Mouse (Mus musculus): ENCODE data around the gene Klrc2. TPM values are rescaled to one million over a fixed set of nuclear protein-coding genes. Genes with fewer than 3 reads are reported as not detected.

Gene Klrc2
- polyA plus RNA-seq, 1 experiment from 2014 or later: not detected

Small RNA genes within 50 kb of the gene (microRNA-seq; reads per million reads assigned to microRNA genes)
- gene Mir680-1: not detected

Other genes with a start within 250 kb of the Klrc2 start
- gene Clec1a, start 208.7 kb downstream of the Klrc2 start, polyA plus RNA-seq (2014; fragmentation: Nextera tagmentation; extraction: Ambion mirVana): 0.87 and 1.6 TPM in 2 replicates
- not detected in 2 replicates for gene Olr1, start 153.5 kb downstream of the Klrc2 start, polyA plus RNA-seq (2014; fragmentation: Nextera tagmentation; extraction: Ambion mirVana)
- 0.33 TPM in 1 of 2 replicates, not detected in the other for gene Tmem52b, start 148.1 kb downstream of the Klrc2 start, polyA plus RNA-seq (2014; fragmentation: Nextera tagmentation; extraction: Ambion mirVana)
- gene Gabarapl1, start 127.5 kb downstream of the Klrc2 start, polyA plus RNA-seq (2014; fragmentation: Nextera tagmentation; extraction: Ambion mirVana): 60.2 and 60.6 TPM in 2 replicates
- gene Klre1, start 82.8 kb downstream of the Klrc2 start, polyA plus RNA-seq (2014; fragmentation: Nextera tagmentation; extraction: Ambion mirVana): not detected in 2 replicates
- gene Klrd1, start 68.9 kb downstream of the Klrc2 start, polyA plus RNA-seq (2014; fragmentation: Nextera tagmentation; extraction: Ambion mirVana): not detected in 2 replicates
- gene Klrk1, start 36.8 kb downstream of the Klrc2 start, polyA plus RNA-seq (2014; fragmentation: Nextera tagmentation; extraction: Ambion mirVana): 0.19 and 0.43 TPM in 2 replicates
- gene Klrc3, start 17.4 kb downstream of the Klrc2 start, polyA plus RNA-seq (2014; fragmentation: Nextera tagmentation; extraction: Ambion mirVana): not detected in 2 replicates
- not detected in 2 replicates for gene Klrc1, start 18.3 kb upstream of the Klrc2 start, polyA plus RNA-seq (2014; fragmentation: Nextera tagmentation; extraction: Ambion mirVana)
- gene Klri1, start 56.4 kb upstream of the Klrc2 start, polyA plus RNA-seq (2014; fragmentation: Nextera tagmentation; extraction: Ambion mirVana): 0.33 TPM in 1 of 2 replicates, not detected in the other
- not detected in 2 replicates for gene Klri2, start 79.8 kb upstream of the Klrc2 start, polyA plus RNA-seq (2014; fragmentation: Nextera tagmentation; extraction: Ambion mirVana)
- gene Gm156, start 123.6 kb upstream of the Klrc2 start, polyA plus RNA-seq (2014; fragmentation: Nextera tagmentation; extraction: Ambion mirVana): not detected in 2 replicates
- gene Gm17631, start 202.0 kb upstream of the Klrc2 start, polyA plus RNA-seq (2014; fragmentation: Nextera tagmentation; extraction: Ambion mirVana): not detected in 2 replicates
- not detected in 2 replicates for gene Klra17, start 216.0 kb upstream of the Klrc2 start, polyA plus RNA-seq (2014; fragmentation: Nextera tagmentation; extraction: Ambion mirVana)

Data from neural tube, embryonic 14.5 days (tissue).